Mouse (Mus musculus) CD4-positive helper T cell, adult 2 months (primary cell): ENCODE results near the gene Ccdc162.

Experiments
- DNase-seq: peaks from one replicate; pipeline ENCODE4 v3.0.0-alpha.2; 2012; ENCODE audit warnings: low read depth, missing footprints, low spot score

Gene Ccdc162

GRCm38 (mm10) chr10:41635276-41636033 is 81.0 kb downstream of the Ccdc162 start:
- peak; percentile 10 for DNase-seq

DNA sequence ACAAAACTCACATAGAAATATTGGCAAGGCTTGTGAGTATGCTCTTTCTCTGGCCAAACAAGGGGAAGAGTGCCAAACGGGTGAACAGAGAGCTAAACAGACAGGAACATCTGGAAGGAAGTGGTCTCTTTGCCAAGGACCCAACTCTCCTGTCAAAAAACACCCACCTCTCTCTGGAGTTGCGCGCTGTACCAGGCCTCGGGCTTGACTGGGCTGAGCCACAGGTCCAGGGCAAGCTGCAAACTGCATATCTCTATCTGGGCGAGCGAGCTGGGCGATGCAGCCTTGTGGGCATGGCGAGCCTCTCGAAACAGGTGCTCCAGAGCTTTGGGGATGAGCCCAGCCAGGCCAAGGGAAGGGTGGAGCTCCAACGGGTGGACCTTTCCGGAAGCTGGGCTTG is 82.6 kb downstream of the Ccdc162 start:
- no peak for DNase-seq

DNA sequence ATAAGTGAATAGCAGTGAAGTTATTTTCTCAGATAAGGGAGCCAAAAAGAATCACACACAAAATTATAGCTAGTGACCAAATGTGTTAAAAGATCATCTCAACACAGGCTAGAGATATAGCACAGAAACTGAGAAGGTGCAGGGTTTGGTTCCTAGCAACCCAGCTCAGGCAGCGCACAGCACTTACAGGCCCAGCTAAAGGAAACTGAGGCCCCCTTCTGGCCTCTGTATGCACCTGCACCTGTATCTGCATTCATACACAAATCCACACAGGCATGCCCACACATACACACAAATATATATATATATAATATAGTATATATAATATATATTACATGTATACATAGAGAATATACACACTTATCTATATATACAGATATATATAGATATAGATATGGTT is 84.4 kb downstream of the Ccdc162 start:
- DNase-seq, result no peak

GRCm38 (mm10) chr10:41626996-41627395 is 89.4 kb downstream of the Ccdc162 start:
- DNase-seq, result no peak

- DNase-seq, result peak; percentile 59
Measured at GRCm38 (mm10) chr10:41619988-41620387, 96.4 kb downstream of the Ccdc162 start.

- peak; percentile 79 for DNase-seq
Measured at GRCm38 (mm10) chr10:41615487-41615886, 100.9 kb downstream of the Ccdc162 start.

- DNase-seq, result no peak
Measured at GRCm38 (mm10) chr10:41611941-41612340, 104.5 kb downstream of the Ccdc162 start.

DNA sequence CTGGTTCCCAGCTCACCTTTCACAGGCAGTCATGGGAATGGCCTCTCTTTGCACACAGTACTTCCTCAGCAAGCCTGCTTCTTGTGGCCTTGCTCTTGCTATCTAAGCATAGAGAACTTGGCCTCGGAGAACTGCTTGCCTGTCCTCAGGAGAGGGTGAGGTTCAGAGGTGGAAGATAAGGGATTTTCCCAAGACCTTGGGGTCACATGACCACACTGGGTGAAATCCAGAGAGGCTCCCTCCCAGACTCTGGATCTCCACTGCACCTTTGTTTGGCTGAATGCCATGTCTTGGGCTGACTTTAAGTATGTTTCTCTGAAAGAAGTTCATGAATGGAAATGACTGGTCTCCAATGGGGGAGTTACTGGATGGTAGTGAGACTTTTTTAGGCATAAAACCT is 107.0 kb downstream of the Ccdc162 start:
- DNase-seq, result no peak

GRCm38 (mm10) chr10:41608485-41608884 is 107.9 kb downstream of the Ccdc162 start:
- no peak for DNase-seq

DNA sequence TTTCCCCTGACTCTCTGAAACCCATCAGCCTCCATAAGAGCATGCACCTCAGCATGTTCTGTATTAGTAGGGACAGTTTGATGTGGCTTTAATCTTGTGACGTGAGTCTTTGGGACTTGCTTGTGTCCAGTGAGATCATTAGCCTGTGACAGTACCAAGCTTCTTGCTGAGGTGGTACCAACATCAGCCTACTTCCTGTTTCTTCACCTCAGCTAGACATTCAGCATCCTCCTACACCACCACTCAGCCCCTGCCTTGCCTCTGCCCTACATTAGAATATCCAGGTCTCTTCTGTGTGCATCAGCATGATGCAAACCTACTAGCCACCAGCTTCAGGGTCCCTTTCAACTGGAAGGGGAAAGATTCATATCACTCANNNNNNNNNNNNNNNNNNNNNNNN is 113.8 kb downstream of the Ccdc162 start:
- DNase-seq, result no peak

- no peak for DNase-seq
Measured at GRCm38 (mm10) chr10:41601898-41602545, 114.4 kb downstream of the Ccdc162 start.

- DNase-seq, result no peak
Measured at GRCm38 (mm10) chr10:41601302-41601701, 115.1 kb downstream of the Ccdc162 start.

GRCm38 (mm10) chr10:41599051-41599450 is 117.4 kb downstream of the Ccdc162 start:
- DNase-seq, result no peak

GRCm38 (mm10) chr10:41598221-41598620 is 118.2 kb downstream of the Ccdc162 start:
- no peak for DNase-seq

- DNase-seq, result peak; percentile 78
Measured at GRCm38 (mm10) chr10:41595550-41595949, 120.9 kb downstream of the Ccdc162 start.

DNA sequence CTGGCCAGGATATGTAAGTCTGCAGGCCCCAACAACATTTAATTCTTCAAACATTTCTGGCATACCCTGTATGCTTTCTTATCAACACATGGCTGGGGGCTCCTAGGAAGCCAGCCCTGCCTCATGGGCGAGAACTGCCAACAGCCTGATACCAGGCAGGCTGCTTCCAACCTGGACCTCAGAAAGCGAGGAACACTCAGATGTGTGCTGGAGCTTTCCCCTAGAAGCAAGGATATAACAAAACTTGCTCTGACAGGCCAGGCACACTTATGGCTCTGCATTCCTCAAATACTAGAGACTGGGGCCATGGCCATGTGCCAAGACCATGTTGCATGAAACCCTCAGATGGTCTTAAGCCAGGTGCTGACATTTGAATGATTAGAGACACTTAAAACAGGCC is 121.5 kb downstream of the Ccdc162 start:
- no peak for DNase-seq

GRCm38 (mm10) chr10:41594433-41594832 is 122.0 kb downstream of the Ccdc162 start:
- no peak for DNase-seq

- DNase-seq, result no peak
Measured at GRCm38 (mm10) chr10:41588616-41589015, 127.8 kb downstream of the Ccdc162 start.

DNA sequence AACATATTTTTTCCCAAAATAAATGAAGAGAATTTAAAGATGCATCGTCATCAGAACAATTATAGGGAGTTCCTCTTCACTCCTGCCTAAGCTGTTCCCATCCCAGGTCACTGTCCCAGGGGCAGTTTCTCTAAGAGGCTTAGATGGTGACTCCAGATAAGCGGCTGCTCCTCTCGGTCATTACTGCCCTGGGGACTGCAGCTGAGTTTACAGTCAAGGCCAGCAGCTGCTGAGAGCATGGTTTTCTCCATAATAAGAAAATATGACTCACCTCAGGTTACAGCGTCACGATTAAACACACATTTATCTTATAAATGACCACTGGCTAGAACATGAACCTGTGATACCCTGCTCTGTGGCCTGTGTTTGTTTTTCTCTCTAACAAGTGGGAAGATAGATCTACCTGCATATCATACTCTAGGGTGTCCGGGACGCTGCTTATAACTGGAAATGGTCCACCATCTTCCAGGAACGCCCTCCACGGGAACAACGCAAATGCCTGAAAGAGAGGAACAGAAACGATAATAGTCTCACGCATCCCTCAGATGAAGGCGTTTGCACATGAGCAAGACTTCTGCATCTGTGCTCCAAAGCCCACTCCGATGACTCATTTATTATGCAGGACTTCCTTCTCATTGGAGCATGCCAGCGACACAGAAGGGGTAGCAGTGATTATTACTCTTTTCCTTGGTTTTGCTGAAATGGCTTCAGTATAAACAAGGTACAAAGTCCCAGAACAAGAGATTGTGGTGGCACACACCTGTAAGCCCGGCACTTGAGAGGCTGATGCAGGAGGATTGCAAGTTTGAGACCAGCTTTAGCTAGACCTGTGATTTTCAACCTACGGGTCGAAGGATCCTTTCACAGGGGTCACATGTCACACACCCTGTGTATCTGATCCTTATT is 129.2 kb downstream of the Ccdc162 start:
- no peak for DNase-seq

- DNase-seq, result no peak
Measured at GRCm38 (mm10) chr10:41583383-41583782, 133.1 kb downstream of the Ccdc162 start.

DNA sequence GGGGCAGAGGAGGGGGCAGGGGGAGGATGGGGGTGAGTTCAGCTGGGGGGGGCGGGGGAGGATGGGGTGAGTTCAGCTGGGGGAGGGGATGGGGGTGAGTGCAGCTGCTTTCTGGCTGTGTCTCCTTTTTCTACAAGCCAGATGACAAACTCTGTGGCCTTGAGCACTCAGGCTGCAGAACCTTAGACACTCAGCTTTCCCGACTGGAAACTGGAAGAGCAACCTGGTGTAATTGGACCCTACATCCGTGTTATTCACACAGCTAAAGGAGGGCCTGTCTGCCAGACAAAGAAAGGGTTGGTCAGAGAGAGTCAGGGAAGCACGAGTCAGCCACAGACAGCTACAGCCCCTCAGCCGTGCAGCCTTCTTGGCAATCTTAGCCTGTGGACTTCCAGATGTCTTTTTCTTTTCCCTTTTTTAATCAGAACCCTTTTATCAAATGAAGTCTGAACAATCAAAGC is 133.5 kb downstream of the Ccdc162 start:
- no peak for DNase-seq

GRCm38 (mm10) chr10:41580441-41580840 is 136.0 kb downstream of the Ccdc162 start:
- no peak for DNase-seq
